Mouse (Mus musculus): ENCODE data around the gene Vmn2r40.
"Not testable (repeated sequence)": the region's sequence is repeated elsewhere in the genome, so short reads cannot be mapped to it uniquely, and the experiment has no call there.

Vmn2r40 gene

GRCm38 (mm10) chr7:8931335-8931734 lies at the start of gene Vmn2r40:
Gene Vmn2r40 (minus strand): TSS chr7:8931435.
- not testable (repeated sequence) for DNase-seq (ENCODE audit: low read depth in 2 of 2, low spot score in 2 of 2)

All from CD8-positive naive resting alpha-beta T cell, adult 2 months (primary cell).